Mouse (Mus musculus) ES-E14 (cell line): ENCODE data around the gene Cnst. TPM values are rescaled to one million over a fixed set of nuclear protein-coding genes. Genes with fewer than 3 reads are reported as not detected.

Experiments used
- DNase-seq: peaks from one replicate; pipeline ENCODE4 v3.0.0-alpha.2; 2013; ENCODE audit warnings: low read depth, low spot score
- H3K27ac ChIP-seq: 2 replicates; pipeline ENCODE4 v1.5.1; 2012; ENCODE audit warnings: low read depth, mild to moderate bottlenecking, low read length, moderate library complexity, mixed read lengths; ENCODE audit not compliant: poor library complexity, insufficient read depth, severe bottlenecking
- H3K36me3 ChIP-seq: 2 replicates; pipeline ENCODE4 v1.6.1; 2012; ENCODE audit warnings: mild to moderate bottlenecking, low read length, moderate library complexity, mixed read lengths; ENCODE audit not compliant: control insufficient read depth, poor library complexity, insufficient read depth, severe bottlenecking
- H3K4me1 ChIP-seq, 2 experiments: fragments of 150-350 bp in 1 of 2; sonication (generic) in 1 of 2; 2 replicates each; pipeline ENCODE4 v1.6.1; 2012; ENCODE audit warnings: low read length in 2 of 2, mild to moderate bottlenecking in 1 of 2, mixed read lengths in 1 of 2; ENCODE audit not compliant: control insufficient read depth in 2 of 2, insufficient read depth in 2 of 2, poor library complexity in 1 of 2
- H3K4me3 ChIP-seq, 2 experiments: fragments of 150-350 bp in 1 of 2; sonication (generic) in 1 of 2; 2 replicates each; pipeline ENCODE4 v1.5.1; 2012; ENCODE audit warnings: low read length in 2 of 2, low read depth in 1 of 2, mild to moderate bottlenecking in 1 of 2, mixed read lengths in 1 of 2; ENCODE audit not compliant: insufficient read depth in 1 of 2, poor library complexity in 1 of 2, severe bottlenecking in 1 of 2
- H3K9ac ChIP-seq: 2 replicates; pipeline ENCODE4 v1.6.1; 2012; ENCODE audit warnings: low read depth, mild to moderate bottlenecking, low read length, mixed read lengths; ENCODE audit not compliant: poor library complexity, insufficient read depth, severe bottlenecking
- H3K9me3 ChIP-seq: fragments of 150-350 bp; sonication (generic); 2 replicates; pipeline ENCODE4 v1.6.1; 2012; ENCODE audit warnings: low read depth, mild to moderate bottlenecking, low read length; ENCODE audit not compliant: control insufficient read depth, insufficient read depth
- CHD2 ChIP-seq: IDR thresholded peaks from 2 replicates; pipeline ENCODE4 v1.6.1; 2014; ENCODE audit warnings: mild to moderate bottlenecking, low read depth, low read length, inconsistent platforms
- HCFC1 ChIP-seq: IDR thresholded peaks from 2 replicates; pipeline ENCODE4 v1.6.1; 2012; ENCODE audit warnings: low read length, inconsistent platforms, borderline replicate concordance; ENCODE audit not compliant: insufficient read depth
- ZC3H11A ChIP-seq: IDR thresholded peaks from 2 replicates; pipeline ENCODE4 v1.6.1; 2012; ENCODE audit warnings: low read depth, mild to moderate bottlenecking, inconsistent platforms, low read length, borderline replicate concordance
- in situ Hi-C, 2 experiments: fragments of 600-800 bp; cut with MboI; formaldehyde crosslinking; loops; one replicate each; pipeline ENCODE4 v1.15.1; 2025; ENCODE audit warnings: low sequenced_read_pairs in 2 of 2, inconsistent platforms in 1 of 2; ENCODE audit not compliant: unreplicated experiment in 2 of 2
- total RNA-seq: library from RNA; depleted of rRNA; stranded (reverse); fragments of 300-350 nt; gene quantifications from 2 replicates; pipeline ENCODE4 v1.2.3, GENCODE M21; 2012; rRNA removed

The Cnst gene
- total RNA-seq, 1 experiment = 12.8 TPM

GRCm38 (mm10) chr1:179677031-179677430 lies 130.9 kb downstream of the Cnst start:
- Histone ChIP-seq H3K27ac (no peak overlapping the region), H3K9ac (no peak overlapping the region), H3K9me3 (no peaks in the 10 kb centered on the region), H3K36me3 (0 out of 2 replicates have a peak, but pooled peaks cover 2% of the 10 kb centered on the region), H3K4me1 (peaks cover 0 to 2% of the 10 kb centered on the region in 2 experiments; a peak in 1 of 4 replicates), H3K4me3 (no peak overlapping the region)
- peak; percentile 43 for DNase-seq
- TF ChIP-seq ZC3H11A = no peak
- TF ChIP-seq HCFC1 = no peak
- no peak for TF ChIP-seq CHD2
- in situ Hi-C loops = no loop called here

Other genes with a start within 250 kb of the Cnst start
- gene Smyd3, start 28.3 kb upstream of the Cnst start, total RNA-seq = 18.3 and 26.5 TPM in 2 replicates
- 13.1 and 18.7 TPM in 2 replicates for gene Tfb2m, start 103 bp upstream of the Cnst start, total RNA-seq
- 22.1 and 35.8 TPM in 2 replicates for gene Sccpdh, start 121.8 kb downstream of the Cnst start, total RNA-seq
- gene Kif28, start 198.9 kb downstream of the Cnst start, total RNA-seq = 0.18 and 0.26 TPM in 2 replicates